Mouse (Mus musculus) bone marrow macrophage, adult 2 months (primary cell): ENCODE results near the gene Uggt1. TPM values are rescaled to one million over a fixed set of nuclear protein-coding genes. Genes with fewer than 3 reads are reported as not detected.

Experiments
- H3K27ac ChIP-seq: 2 replicates; pipeline ENCODE4 v1.5.1; 2012; ENCODE audit warnings: low read depth, low read length; ENCODE audit not compliant: insufficient read depth
- H3K4me1 ChIP-seq: 2 replicates; pipeline ENCODE4 v1.6.1; 2012; ENCODE audit warnings: low read length; ENCODE audit not compliant: control insufficient read depth, insufficient read depth
- H3K4me3 ChIP-seq: 2 replicates; pipeline ENCODE4 v1.5.1; 2012; ENCODE audit warnings: mild to moderate bottlenecking, low read length, moderate library complexity; ENCODE audit not compliant: insufficient read depth
- CTCF ChIP-seq: IDR thresholded peaks from 2 replicates; pipeline ENCODE4 v1.5.1; 2012; ENCODE audit warnings: low read depth, mild to moderate bottlenecking, low read length, moderate library complexity
- POLR2A ChIP-seq: IDR thresholded peaks from 2 replicates; pipeline ENCODE4 v1.6.1; 2012; ENCODE audit warnings: mild to moderate bottlenecking, low read depth, low read length, borderline replicate concordance
- polyA plus RNA-seq: library from polyadenylated mRNA; stranded (reverse); fragments of >200 nt; gene quantifications from 2 replicates; pipeline ENCODE4 v1.2.4, GENCODE M21; 2012; ENCODE audit not compliant: missing spikeins, insufficient read depth, insufficient read length

The Uggt1 gene
- polyA plus RNA-seq, 1 experiment: 43.1 TPM

- H3K4me1 ChIP-seq: peaks cover 22% of the 10 kb centered on the region
- H3K4me3 ChIP-seq: no peak overlapping the region
- H3K27ac ChIP-seq: no peak overlapping the region
- TF ChIP-seq POLR2A (no peak), CTCF (no peak)
These were observed 8.7 kb downstream of the Uggt1 start for GRCm38 (mm10) chr1:36235855-36236254.

GRCm38 (mm10) chr1:36235057-36235639 is 9.4 kb downstream of the Uggt1 start:
- Histone ChIP-seq H3K4me3 (no peak overlapping the region), H3K4me1 (peaks cover 24% of the 10 kb centered on the region), H3K27ac (no peak overlapping the region)
- TF ChIP-seq POLR2A (no peak), CTCF (no peak)

- TF ChIP-seq POLR2A: no peak
- TF ChIP-seq CTCF: no peak
- Histone ChIP-seq H3K4me3 (no peak overlapping the region), H3K4me1 (peaks cover 14% of the 10 kb centered on the region), H3K27ac (no peak overlapping the region)
These were observed 11.3 kb downstream of the Uggt1 start for GRCm38 (mm10) chr1:36233218-36233617.

- Histone ChIP-seq H3K27ac (peak overlapping the region; percentile 46; the same call in 1 of the 2 replicates), H3K4me3 (no peak overlapping the region), H3K4me1 (peaks cover 12% of the 10 kb centered on the region)
- no peak for TF ChIP-seq POLR2A
- no peak for TF ChIP-seq CTCF
These were observed 13.4 kb downstream of the Uggt1 start for GRCm38 (mm10) chr1:36230919-36231705.

- H3K4me1 ChIP-seq: peaks cover 8% of the 10 kb centered on the region
- H3K27ac ChIP-seq: no peak overlapping the region
- no peak overlapping the region for H3K4me3 ChIP-seq
- TF ChIP-seq CTCF (no peak), POLR2A (no peak)
These were observed 16.1 kb downstream of the Uggt1 start for GRCm38 (mm10) chr1:36228461-36228860.

- Histone ChIP-seq H3K4me3 (no peak overlapping the region), H3K27ac (no peak overlapping the region), H3K4me1 (no peaks in the 10 kb centered on the region)
- TF ChIP-seq POLR2A (no peak), CTCF (no peak)
These were observed 19.9 kb downstream of the Uggt1 start for GRCm38 (mm10) chr1:36224648-36225047.

GRCm38 (mm10) chr1:36214324-36214723 is 30.2 kb downstream of the Uggt1 start:
- no peak for TF ChIP-seq CTCF
- Histone ChIP-seq H3K27ac (no peak overlapping the region), H3K4me1 (no peaks in the 10 kb centered on the region), H3K4me3 (no peak overlapping the region)

- TF ChIP-seq CTCF (no peak), POLR2A (no peak)
- H3K27ac ChIP-seq: no peak overlapping the region
- no peaks in the 10 kb centered on the region for H3K4me1 ChIP-seq
- H3K4me3 ChIP-seq: no peak overlapping the region
These were observed 42.8 kb downstream of the Uggt1 start for GRCm38 (mm10) chr1:36201739-36202138.

GRCm38 (mm10) chr1:36194482-36194881 is 50.0 kb downstream of the Uggt1 start:
- Histone ChIP-seq H3K27ac (no peak overlapping the region), H3K4me1 (no peaks in the 10 kb centered on the region), H3K4me3 (no peak overlapping the region)
- TF ChIP-seq CTCF: no peak
- no peak for TF ChIP-seq POLR2A

- no peaks in the 10 kb centered on the region for H3K4me1 ChIP-seq
- H3K4me3 ChIP-seq: no peak overlapping the region
- no peak for TF ChIP-seq POLR2A
- no peak for TF ChIP-seq CTCF
- H3K27ac ChIP-seq: no peak overlapping the region
These were observed 52.6 kb downstream of the Uggt1 start for GRCm38 (mm10) chr1:36191966-36192365.
